Mouse (Mus musculus): Measurements from ENCODE around the gene Zdhhc13.

Gene Zdhhc13

DNA sequence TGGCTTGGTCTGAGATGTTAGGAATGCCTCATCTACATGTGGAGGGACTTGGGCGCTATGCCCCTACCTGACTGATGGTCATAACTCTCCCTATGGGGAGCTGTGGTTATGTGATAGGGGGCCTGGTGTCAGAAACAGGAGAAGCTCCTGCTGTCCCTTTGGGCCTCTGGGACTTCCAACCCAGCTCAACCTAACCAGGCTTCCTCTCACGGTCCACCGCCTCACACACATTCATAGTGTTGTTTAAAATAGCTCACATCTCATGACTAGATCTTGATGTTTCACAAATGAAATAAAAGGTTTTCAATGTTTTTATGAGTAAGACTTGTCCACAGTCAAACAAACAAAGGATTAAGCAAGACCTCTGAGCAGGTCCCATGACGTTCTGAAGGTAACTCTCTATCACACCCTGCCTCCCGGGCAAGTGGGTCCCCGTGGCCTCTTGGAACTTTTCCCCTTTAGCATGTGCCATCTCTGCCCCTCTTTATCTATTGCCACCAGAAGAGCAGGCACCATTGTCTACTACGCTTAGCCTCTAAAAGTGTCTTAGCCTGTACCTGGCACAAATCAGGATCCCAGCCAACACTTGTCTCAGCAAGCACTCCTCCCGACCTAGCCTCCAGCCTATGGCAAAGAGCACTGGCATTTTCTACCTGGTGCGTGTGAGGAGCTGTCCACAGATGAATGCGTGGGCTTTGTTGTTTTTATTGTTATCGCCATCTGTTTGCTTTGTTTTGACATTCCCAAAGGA is 3.9 kb upstream of the Zdhhc13 start:
- no peak for DNase-seq (ENCODE audit: low spot score in 2 of 2)

DNA sequence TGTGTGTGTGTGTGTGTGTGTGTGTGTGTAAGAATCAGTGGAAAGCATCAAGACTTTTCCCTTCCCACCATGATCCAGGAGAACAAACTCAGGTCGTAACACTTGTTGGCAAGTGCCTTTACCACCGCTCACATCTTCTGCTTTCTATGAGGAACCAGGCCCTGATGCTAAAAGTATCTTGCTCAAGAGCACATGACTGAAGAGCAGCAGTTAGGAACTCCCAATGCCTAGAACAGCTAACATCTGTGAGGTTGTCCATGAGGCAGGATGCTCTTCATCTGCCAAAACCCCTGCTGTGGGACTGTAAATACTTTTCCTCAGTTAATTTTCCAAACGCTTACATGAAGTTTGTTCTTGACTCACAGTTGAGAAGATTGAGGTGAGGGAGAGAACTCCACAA is 455 bp upstream of the Zdhhc13 start:
- peak in 1 of 2 experiments; percentile 37 for DNase-seq (ENCODE audit: low spot score in 2 of 2)

DNA sequence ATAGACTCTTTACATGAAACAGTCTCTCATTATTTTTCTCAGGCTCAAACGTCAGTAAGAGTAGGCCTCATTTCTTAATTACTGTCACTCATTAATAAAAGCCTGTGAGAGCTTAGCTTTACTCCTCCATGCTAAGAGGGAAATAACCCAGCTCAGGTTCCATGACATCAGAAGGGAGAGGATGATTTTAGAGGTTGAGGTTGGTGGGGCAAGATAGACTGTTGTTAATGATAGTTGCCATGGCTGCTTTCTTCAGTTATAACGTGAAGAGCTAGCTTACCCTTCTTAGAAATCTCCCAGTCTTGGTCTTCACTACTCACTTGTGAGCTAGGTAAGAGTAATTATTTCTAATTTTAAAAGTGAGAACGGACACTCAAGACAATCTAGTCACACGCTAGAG is 1.3 kb downstream of the Zdhhc13 start:
- no peak for DNase-seq (ENCODE audit: low spot score in 2 of 2)

DNA sequence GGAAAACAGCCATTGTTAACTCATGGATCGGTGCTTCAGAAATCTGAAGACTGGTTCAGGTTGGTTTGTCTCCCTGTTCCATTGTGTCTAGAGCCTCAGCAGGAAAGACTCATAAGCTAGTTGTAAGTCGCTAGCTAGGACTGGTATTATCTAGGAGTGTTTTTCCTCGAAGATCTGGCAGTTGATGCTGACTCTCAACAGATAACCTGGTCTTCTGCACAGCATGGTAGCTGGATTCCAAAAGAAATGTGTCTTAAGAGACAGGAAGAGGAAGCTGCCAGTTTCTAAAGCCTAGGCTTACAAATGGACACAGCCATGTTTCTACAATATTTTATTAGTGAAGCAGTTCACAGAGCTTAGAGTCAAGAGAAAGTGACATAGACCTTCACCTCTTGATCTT is 2.6 kb downstream of the Zdhhc13 start:
- DNase-seq (ENCODE audit: low spot score in 2 of 2), result no peak

DNA sequence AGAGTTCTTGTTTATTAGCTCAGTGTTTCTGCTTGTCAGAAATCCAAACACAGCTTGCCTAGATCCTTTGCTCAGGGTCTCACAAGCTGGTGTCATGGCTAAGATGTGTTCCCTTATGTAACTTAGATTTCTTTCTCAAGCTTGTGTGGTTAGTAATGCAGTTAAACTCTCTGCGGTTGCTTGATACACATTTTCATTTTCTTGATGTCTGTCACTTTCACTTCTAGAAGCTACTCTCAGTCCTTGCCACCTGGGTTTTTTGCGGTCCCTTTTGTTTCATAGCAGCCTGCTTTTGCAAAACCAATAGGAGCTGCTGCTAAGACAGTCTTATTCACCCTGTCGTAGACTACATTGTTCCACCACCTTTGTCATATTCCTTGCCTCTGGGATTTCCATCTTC is 6.3 kb downstream of the Zdhhc13 start:
- DNase-seq (ENCODE audit: low spot score in 2 of 2), result no peak

DNA sequence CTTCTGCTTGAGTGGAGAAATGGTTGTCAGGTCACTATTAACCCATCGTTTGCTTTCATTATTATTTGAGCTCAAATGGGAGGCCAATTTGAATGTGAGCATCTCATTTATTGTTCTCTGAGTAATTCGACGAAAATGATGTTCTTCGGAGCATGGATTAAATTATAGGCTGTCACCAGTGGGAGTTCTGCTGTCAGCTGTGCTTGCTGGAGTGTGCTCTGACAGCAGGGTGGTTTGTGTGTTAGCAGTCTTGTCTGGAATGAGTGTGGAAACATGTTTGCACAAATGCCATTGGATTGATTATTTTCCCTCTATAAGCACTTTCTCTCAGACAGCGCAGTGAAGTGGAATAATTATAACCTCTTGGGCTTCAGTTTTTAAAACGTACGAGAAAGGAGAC is 14.6 kb downstream of the Zdhhc13 start:
- DNase-seq (ENCODE audit: low spot score in 2 of 2), result no peak

DNA sequence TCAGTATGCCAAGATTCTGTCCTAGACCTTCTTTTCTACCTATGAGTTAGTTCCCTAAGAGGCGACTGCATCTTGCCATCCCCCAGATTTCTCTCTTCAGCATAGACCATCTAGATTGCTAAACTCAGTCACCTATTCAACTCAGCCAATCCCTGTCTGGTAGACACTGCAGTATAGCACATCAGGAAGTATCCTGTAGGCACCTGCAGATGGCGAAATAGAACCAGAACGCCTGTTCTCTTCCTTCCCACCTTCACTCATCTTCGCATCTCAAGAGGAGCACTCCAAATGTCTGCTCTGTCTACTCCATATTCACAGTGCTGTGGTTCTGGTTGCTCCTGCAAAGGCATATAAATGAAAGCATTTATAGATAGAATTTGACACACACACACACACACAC is 17.8 kb downstream of the Zdhhc13 start:
- no peak for DNase-seq (ENCODE audit: low spot score in 2 of 2)

DNA sequence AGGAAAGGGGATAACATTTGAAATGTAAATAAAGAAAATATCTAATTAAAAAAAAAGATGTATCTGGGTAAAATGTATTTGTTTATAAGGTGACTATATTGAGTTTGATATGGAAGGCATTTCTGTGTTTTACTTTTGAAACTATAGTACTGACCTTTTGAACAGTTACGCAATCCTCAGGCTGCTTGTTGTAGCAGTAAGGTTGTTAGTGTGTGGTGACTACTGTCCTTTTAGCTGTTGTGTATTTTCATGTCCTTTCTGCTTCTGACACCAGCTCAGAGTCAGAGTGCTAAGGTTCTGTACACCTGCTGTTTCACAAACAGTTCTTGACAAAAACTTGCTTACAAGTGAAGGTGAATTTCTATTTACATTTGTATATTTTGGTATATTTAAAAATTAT is 21.8 kb downstream of the Zdhhc13 start:
- DNase-seq (ENCODE audit: low spot score in 2 of 2), result no peak

DNA sequence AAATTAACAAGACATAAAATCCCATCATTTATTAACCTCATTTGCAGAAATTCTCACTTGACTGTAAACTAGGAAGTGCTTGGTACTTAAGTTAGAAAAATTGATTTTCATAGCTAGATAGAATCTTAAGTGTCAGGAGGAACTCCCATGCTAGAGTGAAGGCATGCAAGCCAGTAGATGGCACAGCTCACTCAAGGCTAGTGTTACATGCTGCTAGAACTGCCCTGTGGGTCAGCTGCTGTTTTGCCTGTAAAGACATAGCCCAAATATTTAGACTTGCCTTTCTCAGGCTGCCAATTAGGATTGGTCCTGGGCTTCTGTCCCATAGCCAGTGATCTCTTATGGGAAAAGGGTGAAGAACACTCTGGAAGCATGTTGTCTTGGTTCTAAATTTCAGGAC is 23.6 kb downstream of the Zdhhc13 start:
- DNase-seq (ENCODE audit: low spot score in 2 of 2), result peak in 1 of 2 experiments; percentile 17

DNA sequence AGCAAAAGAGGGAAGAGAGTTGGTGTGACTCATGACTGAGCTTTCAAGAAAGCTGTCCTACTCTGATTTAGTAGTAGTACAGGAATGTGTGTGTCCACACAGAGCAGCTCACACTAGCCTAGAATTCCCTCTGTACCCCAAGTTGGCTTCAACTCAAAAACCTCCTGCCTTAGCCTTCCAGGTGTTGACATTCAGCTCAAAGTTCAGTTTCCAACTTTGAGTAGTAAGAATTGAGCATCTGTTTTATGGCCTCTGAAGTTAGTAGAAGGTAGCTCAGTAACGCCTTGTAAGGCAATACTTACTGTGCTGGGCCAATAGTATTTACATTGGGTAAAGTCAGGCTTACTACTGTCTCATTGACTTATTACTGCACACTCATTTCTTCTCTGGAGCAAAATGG is 24.8 kb downstream of the Zdhhc13 start:
- DNase-seq (ENCODE audit: low spot score in 2 of 2), result no peak

DNA sequence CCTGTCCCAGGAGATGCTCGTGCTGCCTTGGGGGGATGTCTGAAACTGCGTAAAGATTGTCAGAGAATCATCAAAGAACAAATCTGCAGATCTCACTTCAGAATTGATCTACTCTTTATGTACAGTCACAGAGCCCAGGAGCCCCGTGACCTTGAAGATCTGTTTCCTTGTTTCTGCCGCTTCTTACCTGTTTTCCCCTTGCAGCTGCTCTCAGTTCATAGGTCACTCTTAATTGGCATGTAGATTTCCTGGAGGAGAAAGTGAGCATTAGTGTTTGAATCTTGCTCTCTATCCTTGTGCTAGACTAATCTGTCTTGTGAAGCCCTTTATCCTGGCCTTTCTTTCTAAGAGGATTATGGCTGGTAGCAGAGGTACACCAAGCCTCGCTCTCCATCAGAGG is 32.9 kb downstream of the Zdhhc13 start:
- DNase-seq (ENCODE audit: low spot score in 2 of 2), result no peak

DNA sequence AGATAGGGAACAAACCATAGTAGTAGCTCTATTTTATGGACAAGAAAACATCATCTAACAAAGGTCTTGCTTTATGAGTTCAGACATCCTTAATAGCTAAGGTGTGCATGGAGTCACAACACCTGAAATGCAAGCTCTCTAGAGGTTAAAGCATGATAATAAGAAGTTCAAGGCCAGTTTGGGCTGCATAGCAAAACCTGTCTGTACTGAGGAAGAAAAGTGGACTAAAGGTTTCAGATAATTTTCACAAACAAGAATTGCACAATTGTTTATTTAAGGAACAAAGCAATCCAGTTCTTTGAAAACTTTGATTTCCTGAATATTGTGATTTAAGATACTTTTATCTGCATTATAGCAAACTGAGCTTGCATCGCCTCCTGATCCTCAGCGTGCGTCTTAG is 34.8 kb downstream of the Zdhhc13 start:
- DNase-seq (ENCODE audit: low spot score in 2 of 2), result no peak

DNA sequence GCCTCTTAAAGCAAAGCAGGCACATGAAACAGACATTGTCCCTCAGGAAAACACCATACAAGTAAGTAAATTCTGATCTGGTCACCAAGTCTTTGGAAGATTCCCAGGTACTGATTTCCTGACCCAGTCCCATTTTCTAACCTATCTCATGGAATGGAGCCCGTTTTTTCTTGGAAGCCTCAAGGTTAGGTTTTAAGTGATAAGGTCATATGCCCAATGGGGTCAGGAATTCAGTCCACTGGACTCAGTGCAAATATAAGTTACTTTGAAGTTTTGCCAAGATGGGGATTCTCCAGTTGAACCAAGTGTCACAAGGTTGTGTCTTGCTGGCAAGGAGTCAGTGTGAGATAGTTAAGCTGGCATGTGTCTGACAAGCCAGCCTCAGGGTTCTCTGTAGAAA is 35.9 kb downstream of the Zdhhc13 start:
- DNase-seq (ENCODE audit: low spot score in 2 of 2), result no peak

DNA sequence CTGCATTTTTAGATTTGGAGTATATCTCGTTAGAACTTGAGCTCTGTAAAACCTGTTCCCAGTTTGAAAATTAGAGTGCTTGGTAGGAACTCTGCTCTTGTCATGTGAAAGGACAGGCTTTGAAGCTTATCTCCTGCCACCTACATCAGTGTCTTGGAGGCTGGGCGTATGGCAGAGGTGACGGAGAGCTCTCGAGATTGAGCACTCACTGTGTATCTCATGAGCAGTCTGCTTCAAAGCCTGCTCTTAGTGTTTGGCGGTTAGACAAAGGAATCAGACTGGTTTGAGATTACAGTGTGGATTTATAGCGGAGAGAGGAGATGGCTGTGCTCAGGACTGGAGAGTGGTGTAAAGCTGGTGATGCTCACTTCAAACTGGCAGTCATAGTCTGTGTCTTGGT is 36.4 kb downstream of the Zdhhc13 start:
- no peak for DNase-seq (ENCODE audit: low spot score in 2 of 2)

DNA sequence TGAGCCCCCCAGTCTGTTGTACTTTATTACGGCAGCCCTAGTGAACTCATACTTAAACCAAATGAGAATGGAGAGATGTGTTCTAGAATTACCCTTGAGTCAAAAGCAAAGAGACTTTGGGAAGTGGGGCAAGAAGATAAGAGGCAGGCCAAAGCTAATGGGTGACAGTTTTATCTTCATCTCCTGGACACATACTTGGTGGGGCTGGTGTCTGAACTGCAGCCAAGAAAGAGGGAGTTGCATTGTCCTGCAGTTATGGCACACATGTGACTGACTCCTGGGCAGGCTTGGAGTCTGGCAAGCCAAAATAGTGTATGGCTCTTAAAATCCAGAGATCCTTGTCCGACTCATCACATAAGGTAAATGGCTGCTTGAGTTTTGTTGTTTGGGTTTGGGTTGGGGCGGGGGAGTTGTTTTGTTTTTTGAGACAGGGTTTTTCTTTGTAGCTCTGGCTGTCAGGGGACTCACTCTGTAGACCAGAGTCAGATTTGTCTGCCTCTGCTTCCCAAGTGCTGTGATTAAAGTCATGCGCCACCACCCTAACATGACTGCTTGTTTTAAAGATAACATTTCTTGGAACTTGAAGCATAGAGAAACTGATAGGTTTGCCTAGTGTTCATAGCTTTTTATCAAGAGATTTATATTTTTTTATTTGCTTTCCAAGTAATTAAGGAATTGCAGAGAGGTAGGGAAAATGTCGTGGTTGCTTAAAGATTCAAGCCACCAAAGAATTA is 40.5 kb downstream of the Zdhhc13 start:
- DNase-seq (ENCODE audit: low spot score in 2 of 2), result peak; percentile 59 to 76

DNA sequence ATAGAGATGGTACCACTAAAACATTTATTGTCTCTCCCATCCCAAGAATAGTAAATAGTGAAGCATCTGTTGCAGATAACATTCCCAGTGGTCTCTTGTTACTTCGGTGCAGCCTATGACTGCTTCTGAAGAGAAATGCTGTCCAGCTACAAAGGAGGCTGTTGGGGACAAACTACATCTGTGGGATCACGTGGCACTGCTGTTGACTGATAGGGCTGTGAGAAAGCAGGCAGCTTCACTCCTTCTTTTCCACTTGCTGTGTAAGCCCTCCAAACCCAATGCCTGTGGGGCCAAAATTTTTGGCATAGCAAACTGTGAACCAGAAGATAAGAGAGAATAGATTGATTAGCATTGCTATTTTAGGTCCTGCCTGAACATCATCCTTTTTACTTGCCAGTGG is 41.6 kb downstream of the Zdhhc13 start:
- peak; percentile 41 to 59 for DNase-seq (ENCODE audit: low spot score in 2 of 2)

DNA sequence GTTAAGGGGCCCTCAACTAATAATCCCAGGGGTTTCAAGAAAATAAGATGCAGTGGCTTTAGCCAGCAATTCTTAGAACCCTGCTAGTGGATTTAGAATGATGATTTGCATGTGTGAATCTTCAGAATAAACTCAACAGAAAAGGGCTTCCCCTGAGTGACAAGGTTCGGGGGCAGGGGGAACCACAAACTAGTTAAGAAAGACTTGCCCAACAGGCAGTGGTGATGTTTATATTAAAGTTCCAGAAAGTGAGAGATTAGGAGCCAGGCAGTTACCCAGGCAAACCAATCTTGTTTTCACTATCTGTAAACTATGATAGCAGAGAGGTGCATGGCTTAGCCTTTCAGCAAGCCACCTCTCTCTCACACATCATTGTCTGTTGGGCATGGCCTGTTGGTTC is 43.9 kb downstream of the Zdhhc13 start:
- no peak for DNase-seq (ENCODE audit: low spot score in 2 of 2)

DNA sequence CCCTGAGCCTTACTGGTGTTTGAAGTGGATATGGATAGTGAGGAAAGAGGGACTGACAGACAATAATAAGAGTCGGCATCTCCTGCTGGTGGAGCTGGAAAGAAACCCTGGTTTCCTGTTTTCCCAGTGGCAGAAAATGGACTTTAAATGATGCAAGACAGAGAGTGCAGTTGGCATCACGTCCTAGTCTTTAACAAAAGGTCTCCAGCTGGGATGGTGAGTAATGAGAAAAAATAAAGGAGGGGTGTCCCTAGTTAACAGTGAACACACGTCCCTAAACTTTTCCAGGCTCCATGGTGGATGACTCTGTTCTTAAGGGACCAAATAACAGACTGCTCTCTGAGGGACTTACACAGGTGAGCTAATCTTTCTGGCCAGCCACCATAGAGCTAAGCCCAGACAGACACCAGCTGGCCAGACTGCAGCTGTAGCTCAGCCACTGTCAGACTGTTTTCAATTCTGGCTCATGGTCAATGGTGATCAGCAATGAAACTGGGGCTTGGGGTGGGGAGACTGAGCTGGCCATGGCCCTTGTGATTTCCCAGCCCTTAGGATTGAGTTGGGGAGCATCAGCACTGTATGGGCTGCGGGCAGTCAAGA is 45.7 kb downstream of the Zdhhc13 start:
- DNase-seq (ENCODE audit: low spot score in 2 of 2), result no peak

DNA sequence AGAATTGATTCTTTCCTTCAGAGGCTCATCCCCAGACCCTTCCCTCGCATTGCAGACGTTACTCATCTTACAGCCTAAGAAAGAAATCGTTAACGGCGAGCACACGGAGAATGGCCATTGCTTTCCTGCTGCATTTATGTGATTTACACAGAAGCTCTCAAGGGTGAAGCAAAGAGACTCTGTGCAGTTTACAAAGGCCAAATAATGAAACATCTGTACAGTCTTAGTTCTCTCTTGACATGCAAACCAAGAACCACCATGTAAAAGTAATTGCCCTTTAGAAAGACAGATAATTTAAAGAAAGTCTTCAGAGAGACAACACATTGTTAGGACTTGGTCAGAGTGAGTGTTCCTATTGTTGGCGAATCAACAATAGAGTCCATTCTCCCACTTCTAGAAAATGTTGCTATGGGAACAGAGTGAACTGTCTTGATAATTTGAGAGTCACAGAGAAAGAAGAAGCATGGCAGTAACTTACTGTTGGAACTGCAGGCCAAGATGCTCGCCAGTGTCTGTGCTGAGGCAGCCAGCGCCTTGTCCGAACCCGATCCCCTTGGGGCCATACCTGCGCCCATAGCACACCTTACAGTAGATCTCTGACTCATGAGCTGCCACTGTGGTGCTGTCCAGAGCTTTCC is 46.3 kb downstream of the Zdhhc13 start:
- no peak for DNase-seq (ENCODE audit: low spot score in 2 of 2)

DNA sequence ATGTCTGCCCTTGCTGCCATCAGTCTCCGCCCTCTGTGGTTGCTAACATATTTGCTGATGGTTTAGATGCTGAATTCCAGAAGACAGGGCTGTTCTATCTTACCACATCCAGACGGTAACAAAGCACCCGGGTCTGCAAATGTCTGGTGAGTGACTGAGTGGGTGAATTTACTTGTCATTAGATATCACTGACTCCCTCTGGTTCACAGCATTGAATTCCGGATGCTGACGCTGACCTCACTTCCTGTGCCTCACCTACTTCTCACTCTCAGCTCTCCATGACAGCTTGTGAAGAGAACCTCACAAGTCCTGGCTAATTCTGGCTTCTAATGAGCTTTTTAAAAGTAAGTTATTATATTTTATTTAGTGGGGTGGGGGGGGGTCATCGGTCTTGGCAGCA is 48.1 kb downstream of the Zdhhc13 start:
- DNase-seq (ENCODE audit: low spot score in 2 of 2), result no peak

DNA sequence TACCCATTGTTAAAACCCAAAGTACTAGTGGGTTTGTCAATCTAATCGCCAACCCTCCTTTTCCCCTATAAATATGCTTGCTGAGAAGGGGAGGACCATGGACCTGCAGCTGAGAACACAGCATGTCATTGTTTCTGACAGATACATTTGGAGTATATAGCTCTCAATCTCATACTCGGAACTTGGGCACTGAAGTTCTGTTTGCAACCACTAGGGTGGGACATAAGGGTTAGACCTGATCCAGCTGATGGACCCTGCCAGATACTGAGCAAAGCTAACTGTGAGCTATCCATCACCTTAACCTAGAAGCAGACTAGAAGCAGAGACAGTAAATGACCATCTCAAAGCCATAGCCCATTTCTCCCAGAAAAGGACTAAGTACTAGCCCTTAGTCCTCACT is 49.6 kb downstream of the Zdhhc13 start:
- DNase-seq (ENCODE audit: low spot score in 2 of 2), result no peak

DNA sequence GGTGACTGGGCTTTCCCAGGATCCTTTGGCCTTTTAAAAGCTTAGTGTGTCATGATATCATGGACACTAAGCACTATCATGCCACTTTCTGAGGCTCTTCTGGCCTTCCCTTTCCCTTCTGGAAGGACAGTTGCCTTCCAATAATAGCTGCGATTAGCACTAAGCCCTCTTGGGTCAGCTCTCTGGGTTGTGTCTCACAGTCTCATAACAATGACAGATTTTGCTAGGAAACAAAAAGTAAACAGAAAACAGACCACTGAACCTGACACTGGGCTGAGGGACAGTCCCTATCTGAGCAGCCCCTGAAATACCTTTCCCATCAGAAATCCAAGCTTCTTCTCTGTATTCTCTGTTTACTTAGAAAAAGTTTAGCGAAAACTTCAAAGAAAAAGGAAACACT is 51.7 kb downstream of the Zdhhc13 start:
- peak in 1 of 2 experiments; percentile 51 for DNase-seq (ENCODE audit: low spot score in 2 of 2)

DNA sequence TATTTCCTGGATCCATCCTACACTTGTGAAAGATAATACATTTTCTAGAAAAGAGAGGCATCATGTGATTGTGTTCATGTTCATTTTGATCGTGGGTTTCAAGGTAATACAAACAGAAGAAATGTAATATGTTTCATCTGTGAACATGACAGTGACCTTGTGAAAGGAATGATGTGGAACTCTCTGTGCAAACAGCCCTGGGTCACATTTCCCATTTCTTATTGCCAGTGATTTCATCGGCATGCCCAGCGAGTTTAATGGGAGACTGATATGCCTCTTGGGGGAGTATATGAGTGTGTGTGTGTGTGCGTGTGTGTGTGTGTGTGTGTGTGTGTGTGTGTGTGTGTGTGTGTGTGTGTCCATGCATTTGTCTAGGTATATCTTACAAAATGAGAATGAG is 52.7 kb downstream of the Zdhhc13 start:
- DNase-seq (ENCODE audit: low spot score in 2 of 2), result no peak
